Mouse (Mus musculus) midbrain, embryonic 12.5 days (tissue): ENCODE measurements around the gene Phf12. TPM values are rescaled to one million over a fixed set of nuclear protein-coding genes. Genes with fewer than 3 reads are reported as not detected.

Experiments
- ATAC-seq: fragments of 200-750 bp; cut with Nextera tagmentation; 2 replicates; pipeline ENCODE4 v1.8.0; 2017; ENCODE audit warnings: low read depth, moderate TSS enrichment, moderate library complexity; ENCODE audit not compliant: low FRiP score
- H3K27ac ChIP-seq: fragments of 300-500 bp; sonication (generic); replicated peaks from 2 replicates; pipeline ENCODE4 v1.5.1; 2016; ENCODE audit warnings: mild to moderate bottlenecking
- H3K27me3 ChIP-seq: fragments of 300-500 bp; sonication (generic); 2 replicates; pipeline ENCODE4 v1.6.1; 2016; ENCODE audit warnings: mild to moderate bottlenecking
- H3K36me3 ChIP-seq: fragments of 300-500 bp; sonication (generic); 2 replicates; pipeline ENCODE4 v1.6.1; 2016
- H3K4me1 ChIP-seq: fragments of 300-500 bp; sonication (generic); 2 replicates; pipeline ENCODE4 v1.6.1; 2016
- H3K4me2 ChIP-seq: fragments of 300-500 bp; sonication (generic); replicated peaks from 2 replicates; pipeline ENCODE4 v1.6.1; 2016; ENCODE audit warnings: mild to moderate bottlenecking, moderate library complexity
- H3K4me3 ChIP-seq: fragments of 300-500 bp; sonication (generic); 2 replicates; pipeline ENCODE4 v1.5.1; 2016; ENCODE audit warnings: mild to moderate bottlenecking
- H3K9ac ChIP-seq: fragments of 300-500 bp; sonication (generic); replicated peaks from 2 replicates; pipeline ENCODE4 v1.6.1; 2016; ENCODE audit warnings: mild to moderate bottlenecking, moderate library complexity
- H3K9me3 ChIP-seq: fragments of 300-500 bp; sonication (generic); 2 replicates; pipeline ENCODE4 v1.6.1; 2016; ENCODE audit warnings: mild to moderate bottlenecking
- WGBS: fragments of 180-500 bp; shearing (Covaris S2); methylation state at CpG from one replicate; pipeline ENCODE4 v1.1.7; 2016; 5-methylcytosine and 5-hydroxymethylcytosine counted together
- polyA plus RNA-seq: library from polyadenylated mRNA; unstranded; fragments of >200 nt; fragmentation: Nextera tagmentation; extraction: Ambion mirVana; gene quantifications from 2 replicates; pipeline ENCODE4 v1.2.1, GENCODE M21; 2016

The Phf12 gene
- 30.8 and 31.0 TPM in 2 replicates for polyA plus RNA-seq

DNA sequence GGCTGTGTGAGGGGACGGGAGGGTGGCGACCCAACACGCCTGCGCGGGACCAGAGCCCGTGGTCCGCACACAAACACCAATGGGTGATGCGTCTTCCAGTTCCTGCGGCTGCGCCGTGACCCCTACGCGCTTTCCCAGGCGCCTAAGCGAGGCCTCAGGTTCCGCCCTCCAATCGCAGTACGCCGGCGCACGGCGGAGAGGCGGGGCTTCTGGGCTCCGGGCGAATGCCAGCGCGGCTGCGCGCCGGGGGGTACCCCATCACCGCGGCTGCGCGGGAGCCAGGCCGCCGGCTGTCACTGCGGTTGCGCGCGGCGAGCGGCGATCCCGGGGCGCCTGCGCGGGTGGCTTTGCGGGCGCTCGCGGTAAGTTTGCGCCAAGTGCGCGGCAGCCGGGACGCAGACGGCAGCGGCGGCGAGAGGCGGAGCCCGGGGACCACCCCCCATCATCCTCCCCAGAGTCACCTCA, at the start of gene Phf12:
Gene Phf12, plus strand, starts transcription at position 314 of the 465 bp plus-strand sequence.
- peak within 1 kb of the TSS; percentile 95 for H3K4me3 ChIP-seq
- ATAC-seq: peak; percentile 83
- WGBS: under 1% methylated on average over 62 of the region's 62 CpGs

DNA sequence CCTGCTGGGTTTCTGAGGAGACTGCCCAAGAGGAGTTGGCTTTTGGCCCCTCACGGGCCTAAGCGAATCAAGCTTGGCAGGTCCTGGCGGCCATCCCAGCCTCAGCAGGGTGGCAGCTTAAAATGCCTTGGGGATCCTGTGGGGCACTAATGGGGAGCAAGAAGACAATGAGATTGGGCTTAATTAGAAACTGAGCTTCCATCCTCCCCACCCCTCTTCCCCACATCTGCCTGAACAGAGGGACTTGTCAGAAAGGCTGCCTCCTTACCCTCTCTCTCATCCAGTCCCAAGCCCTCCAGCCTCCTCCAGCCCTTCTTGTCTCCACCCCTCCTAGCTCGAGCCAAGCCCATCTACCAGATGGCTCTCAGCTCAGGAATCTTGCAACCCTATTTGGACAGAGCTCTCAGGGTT, 48.4 kb upstream of the Phf12 start:
- Histone ChIP-seq H3K36me3 (no peaks in the 10 kb centered on the region), H3K4me3 (peak overlapping the region; percentile 15; the same call in 1 of the 2 replicates), H3K4me1 (peaks cover 61% of the 10 kb centered on the region), H3K4me2 (peak overlapping the region; percentile 98), H3K27me3 (peaks cover 77% of the 10 kb centered on the region), H3K9me3 (no peaks in the 10 kb centered on the region), H3K27ac (no peak overlapping the region), H3K9ac (no peak overlapping the region; the same call in 1 of the 2 replicates)
- ATAC-seq: no peak
- WGBS: 2% methylated on average over 4 of the region's 4 CpGs

More for the DNA sequence above, at the start of gene Phf12:
- Histone ChIP-seq H3K27ac (peak within 1 kb of the TSS; percentile 91), H3K36me3 (peaks cover 10% of the 10 kb centered on the region), H3K9ac (peak within 1 kb of the TSS; percentile 99), H3K9me3 (no peaks in the 10 kb centered on the region), H3K27me3 (peaks cover 7% of the 10 kb centered on the region), H3K4me2 (peak within 1 kb of the TSS; percentile 91), H3K4me1 (peaks cover 19% of the 10 kb centered on the region)

DNA sequence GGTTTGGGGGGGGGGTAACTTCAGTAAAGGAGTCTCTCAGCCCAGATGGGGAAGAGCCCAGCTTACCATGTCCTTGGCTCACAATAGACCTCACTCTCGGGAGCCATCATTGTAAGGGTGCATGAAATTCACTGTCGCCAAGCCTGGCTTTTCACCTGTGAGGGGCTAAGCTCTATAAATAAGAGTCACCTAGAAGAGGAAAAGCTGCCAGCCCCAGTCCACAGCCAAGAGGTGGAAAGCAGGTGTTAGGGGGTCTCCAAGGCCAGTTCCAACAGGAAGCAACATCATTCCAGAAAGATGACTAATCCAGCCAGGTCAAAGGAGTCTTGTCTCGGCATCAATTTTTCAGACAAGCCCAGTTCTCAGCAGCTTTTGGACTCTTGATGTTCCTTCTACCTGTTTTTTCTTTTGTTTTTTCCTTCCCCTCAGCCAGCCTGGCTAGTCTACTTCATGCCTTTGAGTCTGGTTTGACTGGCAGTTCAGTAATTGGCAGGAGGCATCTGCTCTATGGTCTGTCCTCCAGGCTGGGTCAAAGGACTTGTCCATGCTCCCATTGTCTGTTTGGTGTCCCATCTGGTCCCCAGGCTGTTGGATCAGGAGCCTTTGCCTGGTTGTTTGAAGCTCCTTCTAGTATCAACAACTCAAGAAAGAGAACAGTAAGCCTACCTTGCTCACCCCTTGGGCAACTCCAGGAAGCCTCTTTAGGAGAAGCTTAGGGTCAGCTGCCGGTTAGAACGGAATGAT, 47.8 kb upstream of the Phf12 start:
- WGBS: 46% methylated on average over 5 of the region's 5 CpGs
- peak overlapping the region; percentile 98; the same call in 1 of the 2 replicates for H3K4me2 ChIP-seq
- peaks cover 61% of the 10 kb centered on the region for H3K4me1 ChIP-seq
- no peak for ATAC-seq
- no peaks in the 10 kb centered on the region for H3K36me3 ChIP-seq
- no peak overlapping the region for H3K9ac ChIP-seq
- no peaks in the 10 kb centered on the region for H3K9me3 ChIP-seq
- H3K27me3 ChIP-seq: peaks cover 76% of the 10 kb centered on the region
- 0 out of 2 replicates have a peak overlapping the region, but pooled peaks have one; percentile 15 for H3K4me3 ChIP-seq
- no peak overlapping the region for H3K27ac ChIP-seq

DNA sequence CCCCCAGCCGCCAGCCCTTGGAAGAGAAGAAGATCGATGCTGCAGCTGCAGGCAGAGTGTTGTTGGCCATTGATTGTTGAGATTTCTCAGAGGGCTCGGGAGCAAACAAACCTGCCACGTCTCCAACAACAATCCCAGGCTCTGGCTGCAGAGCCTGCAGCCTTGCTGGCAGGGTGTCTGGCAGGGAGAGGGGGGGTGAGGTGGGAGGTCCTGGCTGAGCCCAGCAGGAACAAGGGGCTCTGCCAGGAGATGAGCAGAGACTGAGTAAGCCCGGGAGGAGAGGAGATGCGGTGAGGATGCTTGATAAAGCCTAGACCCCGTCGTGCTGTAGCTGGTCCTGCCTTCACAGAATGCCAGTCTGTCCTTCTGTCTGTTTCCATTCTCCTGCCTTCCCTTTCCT, 45.7 kb upstream of the Phf12 start:
- H3K9me3 ChIP-seq: no peaks in the 10 kb centered on the region
- H3K36me3 ChIP-seq: no peaks in the 10 kb centered on the region
- peaks cover 77% of the 10 kb centered on the region for H3K27me3 ChIP-seq
- WGBS: 9% methylated on average over 8 of the region's 8 CpGs
- H3K4me2 ChIP-seq: no peak overlapping the region; the same call in 1 of the 2 replicates
- no peak overlapping the region for H3K4me3 ChIP-seq
- H3K4me1 ChIP-seq: peaks cover 55% of the 10 kb centered on the region
- no peak overlapping the region for H3K9ac ChIP-seq
- H3K27ac ChIP-seq: 0 out of 2 replicates have a peak overlapping the region, but pooled peaks have one; percentile 8
- no peak for ATAC-seq

DNA sequence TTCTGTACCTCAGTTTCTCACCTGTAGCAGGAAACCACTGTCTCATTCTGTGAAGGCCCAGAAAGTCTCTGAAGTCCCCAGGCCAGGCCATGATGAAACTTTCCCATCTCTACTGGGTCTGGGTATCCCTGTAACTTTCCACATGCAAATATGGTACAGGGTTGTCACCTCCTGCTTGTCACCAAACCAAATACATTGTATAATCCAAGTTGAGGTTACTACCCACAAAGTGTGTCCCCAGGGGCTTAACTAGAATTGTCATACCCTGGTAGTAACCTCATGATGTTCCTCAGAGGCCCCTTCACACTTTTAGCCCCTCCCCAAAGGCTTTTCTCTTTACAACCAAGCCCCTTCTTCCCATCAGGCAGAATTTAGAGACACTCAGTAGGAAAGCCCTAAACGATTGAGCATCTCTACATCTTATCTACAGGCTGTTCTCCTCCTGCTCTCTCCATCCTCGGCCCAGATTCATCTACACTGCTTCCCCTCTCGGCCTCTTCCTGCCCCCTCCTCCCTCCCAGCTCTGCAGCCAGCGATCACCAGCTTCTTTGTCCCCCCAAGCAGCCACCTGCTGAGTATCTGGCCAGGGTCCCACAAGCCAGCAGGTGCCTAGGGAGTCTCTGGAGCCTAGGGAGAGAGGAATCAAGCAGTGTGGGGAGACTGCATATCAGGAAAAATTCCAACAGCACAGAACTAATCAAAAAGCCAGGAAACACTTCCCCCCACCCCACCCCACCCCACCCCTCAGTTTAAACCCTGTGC, 44.7 kb upstream of the Phf12 start:
- Histone ChIP-seq H3K4me3 (no peak overlapping the region), H3K27ac (no peak overlapping the region), H3K9ac (no peak overlapping the region), H3K4me2 (no peak overlapping the region), H3K27me3 (peaks cover 67% of the 10 kb centered on the region), H3K36me3 (no peaks in the 10 kb centered on the region), H3K9me3 (no peaks in the 10 kb centered on the region), H3K4me1 (peaks cover 54% of the 10 kb centered on the region)
- 17% methylated on average over 4 of the region's 4 CpGs for WGBS
- no peak for ATAC-seq

DNA sequence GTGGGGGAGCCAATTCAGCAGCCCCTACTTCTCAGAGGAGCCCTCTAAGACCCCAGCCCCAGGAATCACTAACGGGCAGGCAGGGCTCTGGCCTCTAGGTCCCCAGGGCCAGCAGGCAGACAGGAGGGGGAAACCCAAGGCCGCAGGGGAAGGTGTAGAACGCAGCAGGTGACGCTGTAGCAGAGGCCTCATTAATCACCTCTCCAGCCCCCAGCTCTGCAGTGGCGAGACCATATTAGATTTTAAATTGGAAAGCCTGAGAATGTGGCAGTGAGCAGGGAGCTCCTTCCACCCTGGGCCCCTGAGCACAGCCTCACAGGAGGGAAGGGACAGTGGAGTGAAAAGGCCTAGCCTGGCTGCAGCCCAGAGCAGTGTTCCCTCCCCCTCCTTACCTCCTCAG, 40.3 kb upstream of the Phf12 start:
- Histone ChIP-seq H3K4me1 (peaks cover 31% of the 10 kb centered on the region), H3K27me3 (peaks cover 57% of the 10 kb centered on the region), H3K4me3 (no peak overlapping the region), H3K27ac (peak overlapping the region; percentile 43), H3K4me2 (no peak overlapping the region), H3K36me3 (no peaks in the 10 kb centered on the region), H3K9ac (no peak overlapping the region), H3K9me3 (no peaks in the 10 kb centered on the region)
- ATAC-seq: peak; percentile 27; the same call in 1 of the 2 replicates
- 23% methylated on average over 5 of the region's 5 CpGs for WGBS

DNA sequence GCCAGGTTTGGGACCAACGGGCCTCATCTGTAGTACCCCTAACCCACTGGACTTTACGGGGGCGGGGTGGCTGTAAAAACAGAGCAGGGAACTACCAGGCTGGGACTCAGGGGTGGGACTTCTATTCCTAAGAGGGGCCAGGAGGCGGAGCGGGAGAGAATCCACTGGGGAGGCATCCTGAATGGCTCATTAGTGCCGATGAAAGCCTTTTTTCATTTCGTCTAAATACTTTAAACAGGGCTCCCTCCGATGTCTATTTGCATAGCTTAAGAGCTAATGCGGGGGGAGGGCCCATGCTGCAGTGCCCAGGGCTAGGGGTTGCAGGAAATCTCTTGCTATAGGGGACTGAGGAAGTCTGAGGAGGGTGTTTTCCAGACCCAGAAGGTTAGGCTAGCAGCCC, 34.7 kb upstream of the Phf12 start:
- Histone ChIP-seq H3K4me1 (peaks cover 27% of the 10 kb centered on the region), H3K9me3 (no peaks in the 10 kb centered on the region), H3K9ac (no peak overlapping the region; the same call in 1 of the 2 replicates), H3K4me3 (no peak overlapping the region), H3K27me3 (peaks cover 73% of the 10 kb centered on the region), H3K27ac (peak overlapping the region; percentile 35; the same call in 1 of the 2 replicates), H3K4me2 (peak overlapping the region; percentile 27), H3K36me3 (no peaks in the 10 kb centered on the region)
- 3% methylated on average over 9 of the region's 9 CpGs for WGBS
- peak; percentile 85 for ATAC-seq

DNA sequence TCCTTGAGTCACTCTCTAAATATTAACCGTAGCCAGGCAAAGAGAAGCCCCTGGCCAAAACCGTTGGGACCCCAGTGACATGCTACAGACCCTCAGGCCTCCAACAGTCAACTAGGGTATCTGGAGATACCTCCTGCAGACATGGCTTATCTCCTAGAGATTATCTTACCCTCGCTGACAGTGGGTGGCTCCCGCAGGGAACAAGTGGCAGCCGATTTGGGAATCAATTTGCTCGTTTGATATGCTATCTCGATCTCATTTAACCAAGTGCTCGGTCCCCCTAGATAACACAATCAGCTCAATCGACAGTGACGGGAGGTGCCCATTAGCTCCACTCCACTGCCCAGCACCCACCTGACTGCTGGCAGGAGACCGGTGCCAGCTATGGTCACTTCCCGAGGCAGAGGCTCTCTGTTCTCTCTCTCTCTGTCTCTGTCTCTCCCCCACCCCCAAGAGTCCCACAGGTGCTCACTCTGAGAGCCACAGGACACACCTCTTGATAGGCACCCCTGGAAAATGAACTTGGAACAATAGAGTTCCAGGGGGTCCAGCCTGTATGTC, 32.3 kb upstream of the Phf12 start:
- ATAC-seq: no peak
- Histone ChIP-seq H3K9me3 (no peaks in the 10 kb centered on the region), H3K27ac (no peak overlapping the region), H3K4me3 (no peak overlapping the region), H3K4me1 (peaks cover 27% of the 10 kb centered on the region), H3K36me3 (no peaks in the 10 kb centered on the region), H3K9ac (no peak overlapping the region), H3K4me2 (no peak overlapping the region), H3K27me3 (peaks cover 85% of the 10 kb centered on the region)
- WGBS: 31% methylated on average over 12 of the region's 12 CpGs

DNA sequence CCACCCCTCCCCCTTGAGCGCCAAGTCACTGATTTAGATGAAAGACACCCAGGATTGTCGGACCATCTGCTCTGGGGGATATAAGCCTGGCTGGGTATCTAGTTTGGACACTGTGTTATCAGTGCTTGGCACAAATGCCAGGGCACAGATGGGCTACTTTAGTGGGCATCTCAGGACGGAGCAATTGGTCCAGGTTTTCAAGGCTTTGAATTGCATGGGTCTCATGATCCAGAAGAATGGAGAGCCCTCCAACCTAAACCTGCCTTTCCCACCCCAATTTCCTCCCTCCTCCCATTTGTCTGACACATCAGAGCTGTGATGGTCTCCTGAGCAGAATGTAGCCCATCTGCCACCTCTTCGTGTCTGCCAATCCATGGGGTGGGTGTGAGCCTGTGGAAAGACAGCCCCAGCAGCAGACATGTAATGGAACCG, 31.7 kb upstream of the Phf12 start:
- WGBS: 73% methylated on average over 5 of the region's 5 CpGs
- peaks cover 87% of the 10 kb centered on the region for H3K27me3 ChIP-seq
- no peak overlapping the region for H3K27ac ChIP-seq

DNA sequence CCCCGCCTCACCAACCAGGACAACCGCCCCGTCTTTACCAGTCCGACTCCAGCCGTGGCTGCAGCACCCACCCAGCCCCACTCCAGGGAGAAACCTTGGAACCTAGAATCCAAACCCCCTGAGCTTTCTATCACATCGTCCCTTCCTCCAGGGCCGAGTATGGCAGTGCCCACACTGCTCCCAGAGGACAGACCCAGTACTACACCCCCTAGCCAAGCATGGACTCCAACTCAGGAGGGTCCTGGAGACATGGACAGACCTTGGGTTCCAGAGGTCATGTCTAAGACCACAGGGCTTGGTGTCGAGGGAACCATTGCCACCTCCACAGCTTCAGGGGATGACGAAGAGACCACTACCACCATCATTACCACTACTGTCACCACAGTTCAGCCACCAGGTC, 28.9 kb upstream of the Phf12 start:
- no peak overlapping the region for H3K4me2 ChIP-seq
- no peak overlapping the region for H3K27ac ChIP-seq
- peaks cover 17% of the 10 kb centered on the region; the same call in 1 of the 2 replicates for H3K4me1 ChIP-seq
- no peak for ATAC-seq
- H3K4me3 ChIP-seq: no peak overlapping the region
- no peak overlapping the region for H3K9ac ChIP-seq
- whole genome bisulfite sequencing: 65% methylated on average over 9 of the region's 9 CpGs
- H3K36me3 ChIP-seq: no peaks in the 10 kb centered on the region
- no peaks in the 10 kb centered on the region for H3K9me3 ChIP-seq
- peaks cover 81% of the 10 kb centered on the region for H3K27me3 ChIP-seq

More for the DNA sequence above, 31.7 kb upstream of the Phf12 start:
- Histone ChIP-seq H3K4me2 (no peak overlapping the region), H3K9me3 (no peaks in the 10 kb centered on the region), H3K4me3 (no peak overlapping the region), H3K4me1 (peaks cover 28% of the 10 kb centered on the region), H3K36me3 (no peaks in the 10 kb centered on the region), H3K9ac (no peak overlapping the region)
- no peak for ATAC-seq

DNA sequence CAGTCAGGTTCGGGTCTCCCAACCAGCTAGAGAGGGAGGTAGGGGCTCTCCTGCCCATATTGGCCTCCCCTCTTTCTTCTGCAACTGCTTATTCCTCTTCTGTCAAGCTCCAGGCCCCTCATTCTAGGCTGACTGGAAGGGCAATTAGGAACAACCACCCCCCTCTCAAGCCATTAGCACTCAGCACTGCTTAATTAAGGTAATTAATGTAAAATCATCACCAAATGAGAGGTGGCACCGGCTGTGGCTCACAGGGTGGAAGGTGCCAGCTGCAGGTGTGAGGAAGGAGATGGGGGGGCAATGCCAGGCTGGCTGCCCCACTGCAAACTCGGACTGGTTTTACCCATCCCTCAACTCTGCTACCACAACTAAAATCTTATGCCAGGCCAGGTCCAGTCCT, 26.1 kb upstream of the Phf12 start:
- Histone ChIP-seq H3K4me3 (no peak overlapping the region), H3K9ac (no peak overlapping the region), H3K9me3 (no peaks in the 10 kb centered on the region), H3K36me3 (no peaks in the 10 kb centered on the region), H3K27ac (no peak overlapping the region), H3K4me2 (no peak overlapping the region), H3K27me3 (peaks cover 84% of the 10 kb centered on the region), H3K4me1 (peaks cover 29% of the 10 kb centered on the region; the same call in 1 of the 2 replicates)
- WGBS: 69% methylated on average over 3 of the region's 3 CpGs
- no peak for ATAC-seq
